Mouse (Mus musculus): ENCODE results near the gene Hoxb4. TPM values are rescaled to one million over a fixed set of nuclear protein-coding genes. Genes with fewer than 3 reads are reported as not detected.

Hoxb4 gene
- polyA plus RNA-seq, 1 experiment from 2014 or later = 0.70 TPM

GRCm38 (mm10) chr11:96282795-96283430 lies 35.2 kb upstream of the Hoxb4 start:
- DNase-seq (ENCODE audit: low spot score) = no peak

GRCm38 (mm10) chr11:96284041-96284749 lies 33.9 kb upstream of the Hoxb4 start:
- ATAC-seq (ENCODE audit: low read depth) (peak; percentile 67; the same call in 1 of the 2 replicates), DNase-seq (ENCODE audit: low spot score) (no peak)
- peak overlapping the region; percentile 48 for H3K4me2 ChIP-seq (ENCODE audit: low read depth, low read length)
- peaks cover 98% of the 10 kb centered on the region for H3K27me3 ChIP-seq (replicated peaks; ENCODE audit: control insufficient read depth, insufficient read depth, low read length)
- peak overlapping the region; percentile 26 for H3K4me3 ChIP-seq (ENCODE audit: low read depth, low read length)
- H3K27ac ChIP-seq (replicated peaks; ENCODE audit: low read depth, low read length) = no peak overlapping the region
- H3K36me3 ChIP-seq (ENCODE audit: control insufficient read depth, insufficient read depth, low read length) = no peaks in the 10 kb centered on the region
- H3K9ac ChIP-seq (ENCODE audit: low read depth, low read length) = no peak overlapping the region
- H3K4me1 ChIP-seq (ENCODE audit: control insufficient read depth, insufficient read depth, low read length) = peaks cover 4% of the 10 kb centered on the region; the same call in 1 of the 2 replicates
- WGBS = 0% methylated on average over 40 of the region's 49 CpGs
- no peaks in the 10 kb centered on the region for H3K9me3 ChIP-seq (ENCODE audit: control insufficient read depth, low read length)

More at GRCm38 (mm10) chr11:96282795-96283430, 35.2 kb upstream of the Hoxb4 start:
- Histone ChIP-seq H3K27me3 (replicated peaks; ENCODE audit: control insufficient read depth, insufficient read depth, low read length) (peaks cover 98% of the 10 kb centered on the region), H3K4me3 (ENCODE audit: low read depth, low read length) (no peak overlapping the region), H3K27ac (replicated peaks; ENCODE audit: low read depth, low read length) (no peak overlapping the region), H3K9me3 (ENCODE audit: control insufficient read depth, low read length) (no peaks in the 10 kb centered on the region), H3K9ac (ENCODE audit: low read depth, low read length) (no peak overlapping the region), H3K36me3 (ENCODE audit: control insufficient read depth, insufficient read depth, low read length) (no peaks in the 10 kb centered on the region), H3K4me2 (ENCODE audit: low read depth, low read length) (no peak overlapping the region), H3K4me1 (ENCODE audit: control insufficient read depth, insufficient read depth, low read length) (peaks cover 4% of the 10 kb centered on the region; the same call in 1 of the 2 replicates)
- under 1% methylated on average over 45 of the region's 49 CpGs for WGBS
- ATAC-seq (ENCODE audit: low read depth) = no peak

- Histone ChIP-seq H3K4me3 (ENCODE audit: low read depth, low read length) (peak overlapping the region; percentile 26), H3K9ac (ENCODE audit: low read depth, low read length) (no peak overlapping the region), H3K4me2 (ENCODE audit: low read depth, low read length) (peak overlapping the region; percentile 48; the same call in 1 of the 2 replicates), H3K4me1 (ENCODE audit: control insufficient read depth, insufficient read depth, low read length) (peaks cover 4% of the 10 kb centered on the region; the same call in 1 of the 2 replicates), H3K27me3 (replicated peaks; ENCODE audit: control insufficient read depth, insufficient read depth, low read length) (peaks cover 98% of the 10 kb centered on the region), H3K9me3 (ENCODE audit: control insufficient read depth, low read length) (no peaks in the 10 kb centered on the region), H3K27ac (replicated peaks; ENCODE audit: low read depth, low read length) (no peak overlapping the region; the same call in 1 of the 2 replicates), H3K36me3 (ENCODE audit: control insufficient read depth, insufficient read depth, low read length) (no peaks in the 10 kb centered on the region)
- 1% methylated on average over 27 of the region's 37 CpGs for WGBS
- no peak for DNase-seq (ENCODE audit: low spot score)
- no peak for ATAC-seq (ENCODE audit: low read depth)
Measured at GRCm38 (mm10) chr11:96284774-96285734, 33.0 kb upstream of the Hoxb4 start.

GRCm38 (mm10) chr11:96285771-96286738 lies 32.0 kb upstream of the Hoxb4 start, which contains the start of gene Hoxb7:
Gene Hoxb7 (plus strand): TSS chr11:96286623.
- ATAC-seq (ENCODE audit: low read depth) (no peak), DNase-seq (ENCODE audit: low spot score) (no peak)
- Histone ChIP-seq H3K36me3 (ENCODE audit: control insufficient read depth, insufficient read depth, low read length) (no peaks in the 10 kb centered on the region), H3K4me1 (ENCODE audit: control insufficient read depth, insufficient read depth, low read length) (peaks cover 4% of the 10 kb centered on the region; the same call in 1 of the 2 replicates), H3K4me2 (ENCODE audit: low read depth, low read length) (peak within 1 kb of the TSS; percentile 34), H3K27me3 (replicated peaks; ENCODE audit: control insufficient read depth, insufficient read depth, low read length) (peaks cover 98% of the 10 kb centered on the region), H3K9ac (ENCODE audit: low read depth, low read length) (no peak within 1 kb of the TSS; the same call in 1 of the 2 replicates), H3K4me3 (ENCODE audit: low read depth, low read length) (peak within 1 kb of the TSS; percentile 20), H3K27ac (replicated peaks; ENCODE audit: low read depth, low read length) (no peak within 1 kb of the TSS), H3K9me3 (ENCODE audit: control insufficient read depth, low read length) (no peaks in the 10 kb centered on the region)
- WGBS = 2% methylated on average over 40 of the region's 43 CpGs

GRCm38 (mm10) chr11:96286739-96287385 lies 31.2 kb upstream of the Hoxb4 start:
- H3K27me3 ChIP-seq (replicated peaks; ENCODE audit: control insufficient read depth, insufficient read depth, low read length) = peaks cover 98% of the 10 kb centered on the region
- no peak for ATAC-seq (ENCODE audit: low read depth)
- no peaks in the 10 kb centered on the region for H3K9me3 ChIP-seq (ENCODE audit: control insufficient read depth, low read length)
- no peak overlapping the region; the same call in 1 of the 2 replicates for H3K9ac ChIP-seq (ENCODE audit: low read depth, low read length)
- peaks cover 4% of the 10 kb centered on the region; the same call in 1 of the 2 replicates for H3K4me1 ChIP-seq (ENCODE audit: control insufficient read depth, insufficient read depth, low read length)
- H3K36me3 ChIP-seq (ENCODE audit: control insufficient read depth, insufficient read depth, low read length) = no peaks in the 10 kb centered on the region
- DNase-seq (ENCODE audit: low spot score) = no peak
- H3K27ac ChIP-seq (replicated peaks; ENCODE audit: low read depth, low read length) = no peak overlapping the region
- H3K4me3 ChIP-seq (ENCODE audit: low read depth, low read length) = peak overlapping the region; percentile 20
- WGBS = under 1% methylated on average over 37 of the region's 55 CpGs
- peak overlapping the region; percentile 34 for H3K4me2 ChIP-seq (ENCODE audit: low read depth, low read length)

- Histone ChIP-seq H3K36me3 (ENCODE audit: control insufficient read depth, insufficient read depth, low read length) (no peaks in the 10 kb centered on the region), H3K9ac (ENCODE audit: low read depth, low read length) (no peak overlapping the region), H3K27me3 (replicated peaks; ENCODE audit: control insufficient read depth, insufficient read depth, low read length) (peaks cover 98% of the 10 kb centered on the region), H3K4me3 (ENCODE audit: low read depth, low read length) (no peak overlapping the region), H3K4me2 (ENCODE audit: low read depth, low read length) (no peak overlapping the region), H3K27ac (replicated peaks; ENCODE audit: low read depth, low read length) (no peak overlapping the region), H3K4me1 (ENCODE audit: control insufficient read depth, insufficient read depth, low read length) (peaks cover 4% of the 10 kb centered on the region; the same call in 1 of the 2 replicates), H3K9me3 (ENCODE audit: control insufficient read depth, low read length) (no peaks in the 10 kb centered on the region)
- ATAC-seq (ENCODE audit: low read depth) (no peak), DNase-seq (ENCODE audit: low spot score) (no peak)
- WGBS = 4% methylated on average over 8 of the region's 9 CpGs
Measured at GRCm38 (mm10) chr11:96287411-96287810, 30.7 kb upstream of the Hoxb4 start.

DNA sequence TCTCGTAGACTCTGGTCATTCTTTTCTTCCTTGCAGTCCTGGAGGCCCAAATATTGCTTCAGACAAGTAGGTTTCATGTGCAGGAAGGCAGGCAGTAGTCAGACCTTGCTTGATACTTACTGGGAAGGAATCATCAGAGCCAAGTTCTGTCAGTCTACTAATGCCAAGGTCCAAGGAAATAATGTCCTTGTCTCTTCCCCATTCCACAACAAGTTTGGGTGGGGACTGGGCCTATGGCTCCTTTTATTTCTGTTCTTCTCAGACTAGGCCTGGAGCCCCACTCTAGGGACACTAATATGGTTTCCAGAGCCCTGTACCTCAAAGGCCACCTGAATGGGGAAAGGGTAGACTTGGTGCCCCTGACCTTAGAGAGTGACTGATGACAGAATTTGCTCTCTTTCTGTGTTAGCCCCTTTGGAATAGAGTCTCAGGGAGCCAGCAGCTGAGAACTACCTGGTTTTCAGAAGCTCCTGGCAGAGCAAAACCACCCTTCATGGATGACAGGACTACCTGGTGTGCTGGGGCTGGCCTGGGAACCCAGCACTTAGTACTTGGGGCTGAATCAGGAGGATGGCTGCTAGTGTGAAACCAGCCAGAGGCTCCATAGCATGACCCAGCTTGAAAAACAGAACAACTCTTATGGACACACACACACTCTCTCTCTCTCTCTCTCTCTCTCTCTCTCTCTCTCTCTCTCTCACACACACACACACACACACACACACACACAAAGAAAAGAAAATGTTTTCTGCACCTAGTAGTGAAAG lies 29.4 kb upstream of the Hoxb4 start:
- no peaks in the 10 kb centered on the region for H3K36me3 ChIP-seq (ENCODE audit: control insufficient read depth, insufficient read depth, low read length)
- no peak overlapping the region for H3K27ac ChIP-seq (replicated peaks; ENCODE audit: low read depth, low read length)
- H3K9me3 ChIP-seq (ENCODE audit: control insufficient read depth, low read length) = no peaks in the 10 kb centered on the region
- no peak overlapping the region for H3K9ac ChIP-seq (ENCODE audit: low read depth, low read length)
- H3K4me2 ChIP-seq (ENCODE audit: low read depth, low read length) = no peak overlapping the region
- peaks cover 4% of the 10 kb centered on the region; the same call in 1 of the 2 replicates for H3K4me1 ChIP-seq (ENCODE audit: control insufficient read depth, insufficient read depth, low read length)
- no peak for ATAC-seq (ENCODE audit: low read depth)
- WGBS = 13% methylated on average over 1 of the region's 1 CpGs
- H3K4me3 ChIP-seq (ENCODE audit: low read depth, low read length) = no peak overlapping the region
- DNase-seq (ENCODE audit: low spot score) = no peak
- peaks cover 98% of the 10 kb centered on the region for H3K27me3 ChIP-seq (replicated peaks; ENCODE audit: control insufficient read depth, insufficient read depth, low read length)
